In genomic region chr7:55792280-55792679, GRCm38 (mm10) we compare ENCODE assay signal across 17 mouse cellular contexts. TPM values are rescaled to one million over a fixed set of nuclear protein-coding genes. Genes with fewer than 3 reads are reported as not detected.
DNase-seq lines count a peak whose midpoint lies in the region; ATAC-seq lines count a peak whose summit lies in the region.
"Had no signal": no experiment of that assay in that cellular context is flagged by ENCODE, and none has a peak within 500 bp of the region (broad histone marks: within the 10 kb centered on the region; RNA-seq: fewer than 3 reads in every experiment).

No protein-coding gene starts in this region.

- 0 out of 2 replicates have a peak overlapping the region, but pooled peaks have one; percentile 4 for H3K9ac ChIP-seq in limb, embryonic 11.5 days (ENCODE audit: low read length)
- H3K9ac ChIP-seq in midbrain, embryonic 14.5 days (replicated peaks; ENCODE audit: low read length): no peak overlapping the region
- H3K9ac ChIP-seq in heart, embryonic 11.5 days (ENCODE audit: low read depth, low read length): no peak overlapping the region
- H3K9ac ChIP-seq: heart, embryonic 15.5 days had no signal

- 0 out of 2 replicates have a peak, but pooled peaks cover 5% of the 10 kb centered on the region for H3K4me1 ChIP-seq in limb, embryonic 11.5 days (ENCODE audit: control insufficient read depth, insufficient read depth, low read length)
- H3K4me1 ChIP-seq in limb, embryonic 10.5 days: peaks cover 11% of the 10 kb centered on the region
- peaks cover 6% of the 10 kb centered on the region; the same call in 1 of the 2 replicates for H3K4me1 ChIP-seq in midbrain, embryonic 14.5 days (ENCODE audit: control insufficient read depth, insufficient read depth, low read length)
- H3K4me1 ChIP-seq in heart, embryonic 11.5 days (ENCODE audit: control insufficient read depth, insufficient read depth, low read length): peaks cover 5% of the 10 kb centered on the region; the same call in 1 of the 2 replicates

- no peaks in the 10 kb centered on the region for H3K27me3 ChIP-seq in limb, embryonic 11.5 days (ENCODE audit: control insufficient read depth, insufficient read depth, low read length)
- no peaks in the 10 kb centered on the region for H3K27me3 ChIP-seq in limb, embryonic 10.5 days (ENCODE audit: low read depth, poor library complexity, severe bottlenecking)
- H3K27me3 ChIP-seq in midbrain, embryonic 14.5 days (ENCODE audit: control insufficient read depth, insufficient read depth, low read length): no peaks in the 10 kb centered on the region
- no peaks in the 10 kb centered on the region for H3K27me3 ChIP-seq in heart, embryonic 11.5 days (ENCODE audit: control insufficient read depth, insufficient read depth, low read length)
- H3K27me3 ChIP-seq: heart, embryonic 15.5 days had no signal

- H3K36me3 ChIP-seq in limb, embryonic 11.5 days (ENCODE audit: control insufficient read depth, insufficient read depth, low read length): peaks cover 7% of the 10 kb centered on the region; the same call in 1 of the 2 replicates
- H3K36me3 ChIP-seq in limb, embryonic 10.5 days: peaks cover 19% of the 10 kb centered on the region
- H3K36me3 ChIP-seq in midbrain, embryonic 14.5 days (ENCODE audit: control insufficient read depth, insufficient read depth, low read length): peaks cover 14% of the 10 kb centered on the region
- H3K36me3 ChIP-seq in heart, embryonic 11.5 days (ENCODE audit: control insufficient read depth, insufficient read depth, low read length): peaks cover 13% of the 10 kb centered on the region

- no peak for ATAC-seq in limb, embryonic 11.5 days (ENCODE audit: insufficient number of reproducible peaks, low FRiP score, low TSS enrichment, low read depth)
- ATAC-seq in midbrain, embryonic 14.5 days (ENCODE audit: low FRiP score, low TSS enrichment): no peak
- no peak for ATAC-seq in inflammation-experienced regulatory T-cells, adult 6 months
- ATAC-seq in heart, embryonic 11.5 days (replicated peaks; ENCODE audit: insufficient number of reproducible peaks, low FRiP score, low TSS enrichment): no peak

- DNase-seq in frontal cortex, postnatal 36 days (ENCODE audit: low spot score in 2 of 2): peak; percentile 22 to 53
- no peak for DNase-seq in frontal cortex, postnatal 10 days (ENCODE audit: low spot score in 2 of 2)
- no peak for DNase-seq in limb, embryonic 11.5 days (ENCODE audit: low spot score)
- DNase-seq in limb, embryonic 10.5 days (ENCODE audit: low spot score): no peak
- DNase-seq in c-Kit-positive CD71-positive TER-119-positive erythroid progenitor cells, embryonic 14.5 days (ENCODE audit: low spot score): peak; percentile 15
- peak; percentile 4 for DNase-seq in midbrain, embryonic 14.5 days
- DNase-seq: cerebellum, adult 9-10 months; embryo, embryonic 11 days; gastrocnemius, postnatal 25 days; lung, adult 18-20 months; thymus, postnatal 25 days had no signal

- no peaks in the 10 kb centered on the region for H3K9me3 ChIP-seq in limb, embryonic 11.5 days (ENCODE audit: control insufficient read depth, low read length)
- no peaks in the 10 kb centered on the region for H3K9me3 ChIP-seq in limb, embryonic 10.5 days (replicated peaks)
- H3K9me3 ChIP-seq in midbrain, embryonic 14.5 days (ENCODE audit: control insufficient read depth, low read length): no peaks in the 10 kb centered on the region
- H3K9me3 ChIP-seq in heart, embryonic 11.5 days (replicated peaks; ENCODE audit: control insufficient read depth, low read length): no peaks in the 10 kb centered on the region
- H3K9me3 ChIP-seq: G1E; heart, embryonic 15.5 days; megakaryocyte, embryonic 14.5 days had no signal

- H3K4me2 ChIP-seq in limb, embryonic 11.5 days (ENCODE audit: low read depth, severe bottlenecking): no peak overlapping the region
- no peak overlapping the region for H3K4me2 ChIP-seq in midbrain, embryonic 14.5 days (ENCODE audit: low read length)
- no peak overlapping the region for H3K4me2 ChIP-seq in heart, embryonic 11.5 days
- H3K4me2 ChIP-seq: heart, embryonic 15.5 days had no signal

- WGBS in limb, embryonic 11.5 days: 82% methylated on average over 3 of the region's 3 CpGs
- 94% methylated on average over 3 of the region's 3 CpGs for WGBS in limb, embryonic 10.5 days
- 43% methylated on average over 3 of the region's 3 CpGs for WGBS in midbrain, embryonic 14.5 days
- WGBS in heart, embryonic 11.5 days (ENCODE audit: insufficient replicate concordance): 79% methylated on average over 3 of the region's 3 CpGs

- no peak overlapping the region for H3K4me3 ChIP-seq in limb, embryonic 11.5 days (ENCODE audit: low read depth, low read length)
- H3K4me3 ChIP-seq in limb, embryonic 10.5 days: no peak overlapping the region
- H3K4me3 ChIP-seq in midbrain, embryonic 14.5 days (replicated peaks; ENCODE audit: low read depth, low read length): no peak overlapping the region
- no peak overlapping the region for H3K4me3 ChIP-seq in heart, embryonic 11.5 days (ENCODE audit: low read depth, low read length)
- H3K4me3 ChIP-seq: heart, embryonic 15.5 days; megakaryocyte, embryonic 14.5 days had no signal

- H3K27ac ChIP-seq in limb, embryonic 11.5 days (replicated peaks; ENCODE audit: low read depth, low read length): no peak overlapping the region
- H3K27ac ChIP-seq in limb, embryonic 10.5 days: no peak overlapping the region
- H3K27ac ChIP-seq in midbrain, embryonic 14.5 days (replicated peaks; ENCODE audit: low read depth, low read length): no peak overlapping the region
- no peak overlapping the region for H3K27ac ChIP-seq in heart, embryonic 11.5 days (ENCODE audit: low read depth, low read length)
- H3K27ac ChIP-seq: heart, embryonic 15.5 days had no signal

RNA-seq across cellular contexts. Expression of gene Tubgcp5, which starts 1.7 kb away (rescaled TPM):
- polyA plus RNA-seq in limb, embryonic 11.5 days (2014; fragmentation: Nextera tagmentation; extraction: Ambion mirVana): 34.1 and 42.2 TPM in 2 replicates
- polyA plus RNA-seq in limb, embryonic 10.5 days (2016; fragmentation: Nextera tagmentation; extraction: Ambion mirVana): 30.9 and 38.1 TPM in 2 replicates
- polyA plus RNA-seq in midbrain, embryonic 14.5 days (2014; fragmentation: Nextera tagmentation; extraction: Ambion mirVana): 25.5 and 39.5 TPM in 2 replicates
- 10 to 100 TPM; 31.8 to 38.7 (median 33.4) TPM for polyA plus RNA-seq in inflammation-experienced regulatory T-cells, adult 6 months (2017; shearing (Covaris generic))
- 16.9 and 22.5 TPM in 2 replicates for polyA plus RNA-seq in heart, embryonic 11.5 days (2014; fragmentation: Nextera tagmentation; extraction: Ambion mirVana)

RNA-seq across cellular contexts. Expression of gene Siglech, which starts 24.3 kb away (rescaled TPM):
- polyA plus RNA-seq in limb, embryonic 11.5 days (2014; fragmentation: Nextera tagmentation; extraction: Ambion mirVana): 0.18 and 0.51 TPM in 2 replicates
- polyA plus RNA-seq in limb, embryonic 10.5 days (2016; fragmentation: Nextera tagmentation; extraction: Ambion mirVana): 0.20 and 0.29 TPM in 2 replicates
- polyA plus RNA-seq in midbrain, embryonic 14.5 days (2014; fragmentation: Nextera tagmentation; extraction: Ambion mirVana): 1.6 and 1.8 TPM in 2 replicates
- polyA plus RNA-seq in inflammation-experienced regulatory T-cells, adult 6 months (2017; shearing (Covaris generic)): under 1 TPM in 2 of 3 experiments, not detected in 1; 0.32 to 0.83 TPM
- polyA plus RNA-seq in heart, embryonic 11.5 days (2014; fragmentation: Nextera tagmentation; extraction: Ambion mirVana): 0.11 TPM in 1 of 2 replicates, not detected in the other
- polyA plus RNA-seq: C2C12, G1E had no signal

RNA-seq across cellular contexts. Expression of gene Cyfip1, which starts 49.3 kb away (rescaled TPM):
- polyA plus RNA-seq in limb, embryonic 11.5 days (2014; fragmentation: Nextera tagmentation; extraction: Ambion mirVana): 118 and 120 TPM in 2 replicates
- 98.2 and 117 TPM in 2 replicates for polyA plus RNA-seq in limb, embryonic 10.5 days (2016; fragmentation: Nextera tagmentation; extraction: Ambion mirVana)
- 29.7 and 55.1 TPM in 2 replicates for polyA plus RNA-seq in midbrain, embryonic 14.5 days (2014; fragmentation: Nextera tagmentation; extraction: Ambion mirVana)
- polyA plus RNA-seq in inflammation-experienced regulatory T-cells, adult 6 months (2017; shearing (Covaris generic)): 100 to 1,000 TPM in 1 of 3 experiments, 10 to 100 TPM in 2; 86.4 to 118 (median 99.8) TPM
- polyA plus RNA-seq in heart, embryonic 11.5 days (2014; fragmentation: Nextera tagmentation; extraction: Ambion mirVana): 55.4 and 64.8 TPM in 2 replicates

Comparison
In these comparisons a context has a peak if more than half of its experiments do, and no peak if none do; other contexts are left out.
1. DNase-seq: peak in frontal cortex, postnatal 36 days (2 of 2), c-Kit-positive CD71-positive TER-119-positive erythroid progenitor cells, embryonic 14.5 days (single experiment) and midbrain, embryonic 14.5 days (single experiment); none in frontal cortex, postnatal 10 days (0 of 2), limb, embryonic 11.5 days (single experiment) and limb, embryonic 10.5 days (single experiment).